Mouse (Mus musculus) hindbrain, embryonic 16.5 days (tissue): ENCODE data around the gene Gm30083. TPM values are rescaled to one million over a fixed set of nuclear protein-coding genes. Genes with fewer than 3 reads are reported as not detected.

ENCODE experiments used
- ATAC-seq: fragments of 200-750 bp; cut with Nextera tagmentation; 2 replicates; pipeline ENCODE4 v1.8.0; 2017; ENCODE audit warnings: moderate TSS enrichment, moderate library complexity
- H3K27ac ChIP-seq: fragments of 300-500 bp; sonication (generic); 2 replicates; pipeline ENCODE4 v1.5.1; 2014; ENCODE audit warnings: low read depth, mild to moderate bottlenecking, control low read depth, low read length, moderate library complexity
- H3K27me3 ChIP-seq: fragments of 300-500 bp; sonication (generic); replicated peaks from 2 replicates; pipeline ENCODE4 v1.6.1; 2014; ENCODE audit warnings: low read length; ENCODE audit not compliant: control insufficient read depth, insufficient read depth
- H3K36me3 ChIP-seq: fragments of 300-500 bp; sonication (generic); 2 replicates; pipeline ENCODE4 v1.6.1; 2014; ENCODE audit warnings: mild to moderate bottlenecking, low read length, moderate library complexity, mixed read lengths; ENCODE audit not compliant: control insufficient read depth, insufficient read depth
- H3K4me1 ChIP-seq: fragments of 300-500 bp; sonication (generic); 2 replicates; pipeline ENCODE4 v1.6.1; 2014; ENCODE audit warnings: low read depth, low read length; ENCODE audit not compliant: control insufficient read depth, insufficient read depth
- H3K4me2 ChIP-seq: fragments of 300-500 bp; sonication (generic); 2 replicates; pipeline ENCODE4 v1.6.1; 2014; ENCODE audit warnings: mild to moderate bottlenecking, low read length, control low read depth, moderate library complexity
- H3K4me3 ChIP-seq: fragments of 300-500 bp; sonication (generic); 2 replicates; pipeline ENCODE4 v1.5.1; 2014; ENCODE audit warnings: mild to moderate bottlenecking, low read length, control low read depth, moderate library complexity
- H3K9ac ChIP-seq: fragments of 300-500 bp; sonication (generic); 2 replicates; pipeline ENCODE4 v1.6.1; 2014; ENCODE audit warnings: low read depth, mild to moderate bottlenecking, control low read depth, low read length, moderate library complexity
- H3K9me3 ChIP-seq: fragments of 300-500 bp; sonication (generic); 2 replicates; pipeline ENCODE4 v1.6.1; 2014; ENCODE audit warnings: mild to moderate bottlenecking, low read length, moderate library complexity; ENCODE audit not compliant: control insufficient read depth
- WGBS: fragments of 180-500 bp; shearing (Covaris S2); extraction: QIAGEN DNeasy Blood & Tissue Kit; methylation state at CpG from one replicate; pipeline ENCODE4 v1.1.7; 2014; 5-methylcytosine and 5-hydroxymethylcytosine counted together
- polyA plus RNA-seq: library from polyadenylated mRNA; unstranded; fragments of >200 nt; fragmentation: Nextera tagmentation; extraction: Ambion mirVana; gene quantifications from 2 replicates; pipeline ENCODE4 v1.2.1, GENCODE M21; 2015

Gm30083 gene
- polyA plus RNA-seq, 1 experiment from 2014 or later: not detected

- Histone ChIP-seq H3K27me3 (no peaks in the 10 kb centered on the region), H3K9me3 (no peaks in the 10 kb centered on the region), H3K4me1 (no peaks in the 10 kb centered on the region), H3K27ac (no peak overlapping the region), H3K9ac (no peak overlapping the region), H3K4me3 (no peak overlapping the region), H3K36me3 (no peaks in the 10 kb centered on the region), H3K4me2 (no peak overlapping the region)
- no peak for ATAC-seq
- 87% methylated on average over 5 of the region's 5 CpGs for WGBS
Measured at GRCm38 (mm10) chr14:34002358-34002757, 12.6 kb downstream of the Gm30083 start.

DNA sequence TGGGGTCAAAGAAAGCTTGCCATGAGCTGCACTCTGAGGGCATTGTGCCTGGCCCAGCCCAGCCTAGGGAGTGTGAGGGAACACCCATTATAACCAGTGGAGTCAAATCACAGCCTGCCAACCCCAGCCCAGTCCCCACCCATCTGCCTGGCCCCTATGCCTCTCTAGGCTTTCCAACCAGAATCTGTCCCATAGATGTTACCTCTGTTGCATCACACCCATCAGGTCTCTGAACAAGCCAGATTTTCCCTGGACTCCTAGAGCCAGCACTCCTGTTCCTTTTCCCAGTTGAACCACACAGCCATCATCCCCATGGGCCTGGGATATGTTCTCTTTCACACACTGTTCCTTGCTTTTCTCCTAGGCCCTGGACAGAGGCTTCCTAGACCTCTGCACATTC is 13.5 kb downstream of the Gm30083 start:
- Histone ChIP-seq H3K4me2 (no peak overlapping the region), H3K27ac (no peak overlapping the region), H3K9ac (no peak overlapping the region), H3K4me1 (no peaks in the 10 kb centered on the region), H3K27me3 (no peaks in the 10 kb centered on the region), H3K9me3 (no peaks in the 10 kb centered on the region), H3K36me3 (no peaks in the 10 kb centered on the region), H3K4me3 (no peak overlapping the region)
- no peak for ATAC-seq

DNA sequence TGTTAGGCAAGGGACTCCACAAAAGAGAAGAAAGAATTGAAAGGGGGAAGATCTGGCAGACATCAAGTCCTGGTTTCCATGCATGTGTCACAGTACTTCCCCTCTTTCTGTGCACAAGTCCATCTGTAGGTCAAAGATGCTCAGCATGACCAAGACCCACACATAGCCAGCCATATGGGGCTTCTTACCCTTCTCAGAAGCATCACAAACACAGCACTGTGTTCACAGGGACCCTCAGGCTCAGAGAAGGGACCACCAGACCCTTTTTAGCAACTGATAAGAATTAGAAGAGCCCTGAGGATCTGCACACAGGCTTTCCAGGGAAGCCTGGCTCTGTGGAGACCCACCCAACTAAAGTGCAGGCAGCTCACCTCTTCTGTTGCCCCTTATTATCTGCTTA is 14.9 kb downstream of the Gm30083 start:
- Histone ChIP-seq H3K4me1 (no peaks in the 10 kb centered on the region), H3K9ac (no peak overlapping the region), H3K4me2 (no peak overlapping the region), H3K36me3 (no peaks in the 10 kb centered on the region), H3K4me3 (no peak overlapping the region), H3K27ac (no peak overlapping the region), H3K9me3 (no peaks in the 10 kb centered on the region), H3K27me3 (no peaks in the 10 kb centered on the region)
- ATAC-seq: no peak

- Histone ChIP-seq H3K4me1 (no peaks in the 10 kb centered on the region), H3K4me2 (no peak overlapping the region), H3K36me3 (no peaks in the 10 kb centered on the region), H3K27me3 (no peaks in the 10 kb centered on the region), H3K9me3 (no peaks in the 10 kb centered on the region), H3K9ac (no peak overlapping the region), H3K4me3 (no peak overlapping the region), H3K27ac (no peak overlapping the region)
- 77% methylated on average over 6 of the region's 6 CpGs for WGBS
- ATAC-seq: no peak
Measured at GRCm38 (mm10) chr14:33997427-33997826, 17.6 kb downstream of the Gm30083 start.

- Histone ChIP-seq H3K27ac (no peak overlapping the region), H3K4me1 (no peaks in the 10 kb centered on the region), H3K4me3 (no peak overlapping the region), H3K9me3 (no peaks in the 10 kb centered on the region), H3K27me3 (no peaks in the 10 kb centered on the region), H3K36me3 (no peaks in the 10 kb centered on the region), H3K9ac (no peak overlapping the region), H3K4me2 (no peak overlapping the region)
- WGBS: 88% methylated on average over 6 of the region's 6 CpGs
- no peak for ATAC-seq
Measured at GRCm38 (mm10) chr14:33993521-33994289, 21.3 kb downstream of the Gm30083 start.

GRCm38 (mm10) chr14:33993051-33993450 is 21.9 kb downstream of the Gm30083 start:
- H3K27me3 ChIP-seq: no peaks in the 10 kb centered on the region
- no peak overlapping the region for H3K9ac ChIP-seq
- H3K4me3 ChIP-seq: no peak overlapping the region
- no peak overlapping the region for H3K27ac ChIP-seq
- H3K9me3 ChIP-seq: no peaks in the 10 kb centered on the region
- no peaks in the 10 kb centered on the region for H3K4me1 ChIP-seq
- no peak overlapping the region for H3K4me2 ChIP-seq
- ATAC-seq: no peak
- whole genome bisulfite sequencing: 93% methylated on average over 9 of the region's 9 CpGs
- no peaks in the 10 kb centered on the region for H3K36me3 ChIP-seq

DNA sequence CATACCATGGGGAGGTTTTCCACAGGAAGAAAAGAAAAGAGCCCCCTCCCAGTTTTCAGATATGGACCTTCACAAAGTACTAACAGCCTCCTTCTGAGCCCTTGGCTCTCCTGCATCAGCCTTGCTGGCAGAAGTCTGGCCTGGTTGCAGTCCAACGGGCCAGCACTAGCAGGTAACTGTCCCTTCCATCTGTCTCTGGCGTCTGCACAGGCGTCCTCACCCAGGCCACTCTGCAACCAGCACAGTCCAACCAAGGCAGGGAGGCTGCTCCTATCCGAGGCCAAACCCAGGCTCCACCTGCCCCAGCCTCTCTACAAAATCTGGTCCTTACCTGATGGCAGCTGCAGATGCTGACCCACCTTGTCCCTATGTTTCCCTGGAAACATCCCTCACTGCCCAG is 23.0 kb downstream of the Gm30083 start:
- Histone ChIP-seq H3K4me1 (no peaks in the 10 kb centered on the region), H3K9ac (no peak overlapping the region), H3K36me3 (no peaks in the 10 kb centered on the region), H3K9me3 (no peaks in the 10 kb centered on the region), H3K4me2 (no peak overlapping the region), H3K4me3 (no peak overlapping the region), H3K27me3 (no peaks in the 10 kb centered on the region), H3K27ac (no peak overlapping the region)
- 80% methylated on average over 4 of the region's 4 CpGs for WGBS
- no peak for ATAC-seq

GRCm38 (mm10) chr14:33989201-33989600 is 25.8 kb downstream of the Gm30083 start:
- H3K4me2 ChIP-seq: no peak overlapping the region
- 52% methylated on average over 3 of the region's 3 CpGs for WGBS
- no peaks in the 10 kb centered on the region for H3K4me1 ChIP-seq
- no peak overlapping the region for H3K9ac ChIP-seq
- no peak overlapping the region for H3K27ac ChIP-seq
- no peak overlapping the region for H3K4me3 ChIP-seq
- no peaks in the 10 kb centered on the region for H3K9me3 ChIP-seq
- ATAC-seq: no peak
- H3K27me3 ChIP-seq: no peaks in the 10 kb centered on the region
- no peaks in the 10 kb centered on the region for H3K36me3 ChIP-seq

GRCm38 (mm10) chr14:33978604-33979059 is 36.4 kb downstream of the Gm30083 start, which contains the start of gene Zfp488:
Gene Zfp488 (minus strand): TSS chr14:33978764.
- WGBS: 3% methylated on average over 25 of the region's 25 CpGs
- no peaks in the 10 kb centered on the region for H3K9me3 ChIP-seq
- no peaks in the 10 kb centered on the region for H3K36me3 ChIP-seq
- peaks cover 5% of the 10 kb centered on the region; the same call in 1 of the 2 replicates for H3K4me1 ChIP-seq
- ATAC-seq: peak; percentile 84
- H3K9ac ChIP-seq: peak within 1 kb of the TSS; percentile 43
- peak within 1 kb of the TSS; percentile 85 for H3K4me2 ChIP-seq
- H3K27ac ChIP-seq: no peak within 1 kb of the TSS
- peak within 1 kb of the TSS; percentile 46 for H3K4me3 ChIP-seq
- H3K27me3 ChIP-seq: peaks cover 4% of the 10 kb centered on the region; the same call in 1 of the 2 replicates
